Mouse (Mus musculus) heart, adult 2 months (tissue): ENCODE measurements around the gene Haao. TPM values are rescaled to one million over a fixed set of nuclear protein-coding genes. Genes with fewer than 3 reads are reported as not detected.
A peak's percentile ranks its signal among the peaks of the same experiment; 100 is the strongest.

Experiments used
- DNase-seq, 2 experiments: peaks; one replicate each; pipeline ENCODE4 v3.0.0; 2021
- H3K27ac ChIP-seq: fragments of 200-600 bp; 2 replicates; pipeline ENCODE4 v1.8.1; 2022
- H3K27me3 ChIP-seq: fragments of 200-500 bp; 2 replicates; pipeline ENCODE4 v1.6.1; 2012; ENCODE audit warnings: mild to moderate bottlenecking, low read length, inconsistent platforms, mixed read lengths; ENCODE audit not compliant: control insufficient read depth, insufficient read depth
- H3K36me3 ChIP-seq: fragments of 200-500 bp; 2 replicates; pipeline ENCODE4 v1.6.1; 2012; ENCODE audit warnings: low read length, inconsistent platforms; ENCODE audit not compliant: control insufficient read depth, insufficient read depth
- H3K4me1 ChIP-seq: fragments of 200-500 bp; 2 replicates; pipeline ENCODE4 v1.6.1; 2011; ENCODE audit warnings: low read length; ENCODE audit not compliant: control insufficient read depth, insufficient read depth
- H3K4me3 ChIP-seq: fragments of 200-600 bp; 2 replicates; pipeline ENCODE4 v1.8.1; 2022
- H3K79me2 ChIP-seq: fragments of 200-500 bp; replicated peaks from 2 replicates; pipeline ENCODE4 v1.6.1; 2012; ENCODE audit warnings: mild to moderate bottlenecking, inconsistent platforms, low read length, moderate library complexity, mixed read lengths; ENCODE audit not compliant: control insufficient read depth, insufficient read depth
- H3K9ac ChIP-seq: fragments of 200-500 bp; 2 replicates; pipeline ENCODE4 v1.6.1; 2012; ENCODE audit warnings: low read depth, mild to moderate bottlenecking, control low read depth, inconsistent platforms, low read length, mixed read lengths
- CTCF ChIP-seq: fragments of 200-600 bp; IDR thresholded peaks from 2 replicates; pipeline ENCODE4 v1.8.1; 2022; ENCODE audit warnings: antibody characterized with exemption, mild to moderate bottlenecking, moderate library complexity
- EP300 ChIP-seq: fragments of 200-500 bp; IDR thresholded peaks from 2 replicates; pipeline ENCODE4 v1.6.1; 2011; ENCODE audit warnings: low read depth, low read length, control low read depth; ENCODE audit not compliant: insufficient read depth
- POLR2A ChIP-seq: fragments of 200-500 bp; IDR thresholded peaks from 2 replicates; pipeline ENCODE4 v1.6.1; 2011; ENCODE audit warnings: mild to moderate bottlenecking, low read depth, low read length, control low read depth; ENCODE audit not compliant: insufficient read depth
- WGBS: fragments of 180-500 bp; shearing (Covaris S2); methylation state at CpG from one replicate; pipeline ENCODE4 v1.1.7; 2018; 5-methylcytosine and 5-hydroxymethylcytosine counted together
- intact Hi-C: fragments of 180-260 bp; cut with DNase I; formaldehyde crosslinking; loops from one replicate; pipeline ENCODE4 v1.15.1; 2025
- polyA plus RNA-seq: library from polyadenylated mRNA; depleted of rRNA; stranded (reverse); fragments of >200 nt; gene quantifications from 2 replicates; pipeline ENCODE4 v1.2.3, GENCODE M21; 2012
- total RNA-seq, 2 experiments: library from RNA; stranded (reverse); gene quantifications; 2 replicates each; pipeline ENCODE4 v1.2.3; 2021

Gene Haao
- total and polyA plus RNA-seq, 3 experiments: 0.25 to 1.4 (median 0.29) TPM

- WGBS: 91% methylated on average over 17 of the region's 17 CpGs
- no peak for DNase-seq
- intact Hi-C loops: no loop called here
- Histone ChIP-seq H3K4me1 (no peaks in the 10 kb centered on the region), H3K79me2 (no peaks in the 10 kb centered on the region), H3K9ac (no peak overlapping the region), H3K4me3 (no peak overlapping the region), H3K27me3 (no peaks in the 10 kb centered on the region), H3K27ac (no peak overlapping the region), H3K36me3 (no peaks in the 10 kb centered on the region)
- TF ChIP-seq EP300 (no peak), CTCF (no peak), POLR2A (no peak)
Observed at GRCm38 (mm10) chr17:83812200-83812944, 35.4 kb downstream of the Haao start.

- H3K27me3 ChIP-seq: no peaks in the 10 kb centered on the region
- no peaks in the 10 kb centered on the region for H3K36me3 ChIP-seq
- no peak overlapping the region for H3K4me3 ChIP-seq
- no peak overlapping the region for H3K9ac ChIP-seq
- H3K4me1 ChIP-seq: no peaks in the 10 kb centered on the region
- no peak for TF ChIP-seq CTCF
- TF ChIP-seq POLR2A: no peak
- no peak for TF ChIP-seq EP300
- no peak for DNase-seq
- no peak overlapping the region for H3K27ac ChIP-seq
- WGBS: 97% methylated on average over 5 of the region's 5 CpGs
- H3K79me2 ChIP-seq: no peaks in the 10 kb centered on the region
- intact Hi-C loops: no loop called here
Observed at GRCm38 (mm10) chr17:83810285-83810684, 37.5 kb downstream of the Haao start.

GRCm38 (mm10) chr17:83809197-83809829 lies 38.5 kb downstream of the Haao start:
- intact Hi-C loops: loop anchor here (2.0 kb wide), 1 partner anchor 177 kb away; no protein-coding TSS in a partner anchor
- no peak overlapping the region for H3K27ac ChIP-seq
- no peak for TF ChIP-seq CTCF
- no peak for TF ChIP-seq POLR2A
- no peak for TF ChIP-seq EP300
- H3K9ac ChIP-seq: no peak overlapping the region
- no peak for DNase-seq
- H3K79me2 ChIP-seq: no peaks in the 10 kb centered on the region
- no peaks in the 10 kb centered on the region for H3K27me3 ChIP-seq
- WGBS: 84% methylated on average over 17 of the region's 17 CpGs
- H3K4me3 ChIP-seq: no peak overlapping the region
- no peaks in the 10 kb centered on the region for H3K36me3 ChIP-seq
- no peaks in the 10 kb centered on the region for H3K4me1 ChIP-seq

- H3K79me2 ChIP-seq: no peaks in the 10 kb centered on the region
- intact Hi-C loops: loop anchor here (2.0 kb wide), 1 partner anchor 176 kb away; no protein-coding TSS in a partner anchor
- no peak overlapping the region for H3K9ac ChIP-seq
- WGBS: 90% methylated on average over 12 of the region's 12 CpGs
- H3K27ac ChIP-seq: no peak overlapping the region
- no peaks in the 10 kb centered on the region for H3K36me3 ChIP-seq
- DNase-seq: no peak
- H3K4me1 ChIP-seq: no peaks in the 10 kb centered on the region
- H3K4me3 ChIP-seq: no peak overlapping the region
- TF ChIP-seq POLR2A (no peak), EP300 (no peak), CTCF (no peak)
- no peaks in the 10 kb centered on the region for H3K27me3 ChIP-seq
Observed at GRCm38 (mm10) chr17:83808476-83809098, 39.2 kb downstream of the Haao start.

GRCm38 (mm10) chr17:83807778-83808398 lies 39.9 kb downstream of the Haao start:
- Histone ChIP-seq H3K9ac (no peak overlapping the region), H3K79me2 (no peaks in the 10 kb centered on the region), H3K27me3 (no peaks in the 10 kb centered on the region), H3K4me1 (no peaks in the 10 kb centered on the region), H3K27ac (no peak overlapping the region), H3K36me3 (no peaks in the 10 kb centered on the region), H3K4me3 (no peak overlapping the region)
- no peak for TF ChIP-seq EP300
- peak; percentile 86 for TF ChIP-seq CTCF
- TF ChIP-seq POLR2A: no peak
- peak; percentile 52 to 56 for DNase-seq
- intact Hi-C loops: loop anchor here (2.0 kb wide), 1 partner anchor 175 kb away; no protein-coding TSS in a partner anchor
- 77% methylated on average over 11 of the region's 11 CpGs for WGBS
